Comparison of ENCODE assay signal across 8 mouse cellular contexts in the genomic region with DNA sequence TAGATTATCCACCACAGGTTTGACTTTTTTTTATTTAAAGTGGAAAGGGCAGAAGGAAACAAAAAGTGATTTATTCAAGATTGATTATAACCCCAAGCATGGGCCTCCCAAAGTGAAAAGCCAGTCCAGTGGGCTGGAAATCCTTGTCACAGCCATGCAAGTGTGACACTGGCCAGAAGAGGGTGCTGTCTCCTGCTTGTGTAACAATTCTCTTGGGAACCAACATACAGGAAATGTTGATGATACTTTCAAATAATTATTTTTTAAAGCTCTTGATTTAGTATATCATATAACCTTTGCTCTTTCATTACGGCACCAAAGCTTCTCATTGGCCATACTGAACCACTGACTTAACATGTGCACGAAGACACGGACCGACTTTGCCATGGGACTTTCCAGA. TPM values are rescaled to one million over a fixed set of nuclear protein-coding genes. Genes with fewer than 3 reads are reported as not detected.
DNase-seq lines count a peak whose midpoint lies in the region; ATAC-seq and TF ChIP-seq lines count a peak whose summit lies in the region.

No protein-coding gene starts in this region.

- no peak overlapping the region for H3K4me2 ChIP-seq in heart, postnatal 0 days (ENCODE audit: low read depth, low read length)
- H3K4me2 ChIP-seq in heart, embryonic 12.5 days: no peak overlapping the region

- no peaks in the 10 kb centered on the region for H3K4me1 ChIP-seq in heart, postnatal 0 days (ENCODE audit: control insufficient read depth, insufficient read depth)
- H3K4me1 ChIP-seq in heart, embryonic 12.5 days (replicated peaks): no peaks in the 10 kb centered on the region
- peaks cover 31% of the 10 kb centered on the region for H3K4me1 ChIP-seq in E14TG2a.4 (replicated peaks; ENCODE audit: low read depth, low read length)

- no peak overlapping the region for H3K27ac ChIP-seq in heart, postnatal 0 days (ENCODE audit: low read depth)
- no peak overlapping the region for H3K27ac ChIP-seq in heart, embryonic 12.5 days (ENCODE audit: poor library complexity, severe bottlenecking)

- no peak overlapping the region for H3K9ac ChIP-seq in heart, postnatal 0 days (replicated peaks; ENCODE audit: low read depth, low read length)
- H3K9ac ChIP-seq in heart, embryonic 12.5 days: no peak overlapping the region

- TF ChIP-seq CTCF in heart, postnatal 0 days (IDR thresholded peaks at IDR 0.05; ENCODE audit: low read depth): peak; percentile 80
- TF ChIP-seq CTCF in E14TG2a.4 (conservative IDR thresholded peaks at IDR 0.05; ENCODE audit: low read length): peak; percentile 74

- H3K27me3 ChIP-seq in heart, postnatal 0 days (ENCODE audit: control insufficient read depth, insufficient read depth, low read length): no peaks in the 10 kb centered on the region
- H3K27me3 ChIP-seq in heart, embryonic 12.5 days (replicated peaks): no peaks in the 10 kb centered on the region
- no peaks in the 10 kb centered on the region for H3K27me3 ChIP-seq in E14TG2a.4 (ENCODE audit: insufficient read depth, low read length)
- H3K27me3 ChIP-seq in splenic B cell, adult 2 months (ENCODE audit: control insufficient read depth, insufficient read depth, low read length, poor library complexity, severe bottlenecking): no peaks in the 10 kb centered on the region

- no peak for TF ChIP-seq EP300 in heart, postnatal 0 days (IDR thresholded peaks at IDR 0.05; ENCODE audit: low read depth)

- H3K36me3 ChIP-seq in heart, postnatal 0 days (replicated peaks; ENCODE audit: control insufficient read depth, insufficient read depth, low read length): no peaks in the 10 kb centered on the region
- H3K36me3 ChIP-seq in heart, embryonic 12.5 days: no peaks in the 10 kb centered on the region
- H3K36me3 ChIP-seq in E14TG2a.4 (ENCODE audit: insufficient read depth, low read length): no peaks in the 10 kb centered on the region
- H3K36me3 ChIP-seq in splenic B cell, adult 2 months (ENCODE audit: control insufficient read depth, insufficient read depth, low read length, poor library complexity, severe bottlenecking): no peaks in the 10 kb centered on the region

- H3K4me3 ChIP-seq in heart, postnatal 0 days (ENCODE audit: low read depth, low read length): no peak overlapping the region
- no peak overlapping the region for H3K4me3 ChIP-seq in heart, embryonic 12.5 days
- no peak overlapping the region for H3K4me3 ChIP-seq in E14TG2a.4 (replicated peaks; ENCODE audit: low read length)

- no peaks in the 10 kb centered on the region for H3K9me3 ChIP-seq in heart, postnatal 0 days (replicated peaks; ENCODE audit: control insufficient read depth, low read length)
- H3K9me3 ChIP-seq in heart, embryonic 12.5 days (replicated peaks): no peaks in the 10 kb centered on the region
- H3K9me3 ChIP-seq in E14TG2a.4 (ENCODE audit: low read length): no peaks in the 10 kb centered on the region

- no peak for ATAC-seq in heart, postnatal 0 days (ENCODE audit: insufficient read depth, low read depth)
- no peak for ATAC-seq in heart, embryonic 12.5 days (ENCODE audit: insufficient number of reproducible peaks, low FRiP score)
- ATAC-seq in megakaryocyte progenitor cell, adult 5-6 weeks (replicated peaks; ENCODE audit: poor library complexity): peak; percentile 96

- peak; percentile 54 for DNase-seq in heart, postnatal 0 days (ENCODE audit: low spot score)
- DNase-seq in brain, adult 2 months (ENCODE audit: low read depth, low spot score): peak; percentile 79
- DNase-seq in gastrocnemius, postnatal 10 days: peak; percentile 62
- DNase-seq in layer of hippocampus, postnatal 10 days (ENCODE audit: low spot score in 2 of 2): peak; percentile 80 to 84
- DNase-seq in splenic B cell, adult 2 months (ENCODE audit: low read depth, low spot score): peak; percentile 74

- WGBS in heart, postnatal 0 days: 67% methylated on average over 4 of the region's 4 CpGs
- 78% methylated on average over 4 of the region's 4 CpGs for WGBS in heart, embryonic 12.5 days

RNA-seq across cellular contexts. Expression of a gene that starts 32.7 kb away (rescaled TPM):
- total RNA-seq in heart, postnatal 0 days (2014; rRNA removed; ENCODE audit: low replicate concordance): 2.4 and 10.3 TPM in 2 replicates
- polyA plus RNA-seq in heart, postnatal 0 days (2015; fragmentation: Nextera tagmentation; extraction: Ambion mirVana): 10.6 and 15.3 TPM in 2 replicates
- 1.7 and 1.9 TPM in 2 replicates for polyA plus RNA-seq in heart, embryonic 12.5 days (2016; fragmentation: Nextera tagmentation; extraction: Ambion mirVana)
- total RNA-seq in gastrocnemius, postnatal 10 days (2021): 1 to 10 TPM; 6.2 to 9.6 TPM
- 1 to 10 TPM; 1.7 to 1.9 TPM for total RNA-seq in layer of hippocampus, postnatal 10 days (2021)
- 26.1 and 43.8 TPM in 2 replicates for total RNA-seq in megakaryocyte progenitor cell, adult 5-6 weeks (2015)
- total RNA-seq in megakaryocyte progenitor cell, adult 5-6 weeks (2017): 4.8 and 12.0 TPM in 2 replicates

RNA-seq across cellular contexts. Expression of a gene that starts 36.8 kb away (rescaled TPM):
- total RNA-seq in heart, postnatal 0 days (2014; rRNA removed; ENCODE audit: low replicate concordance): 32.4 and 33.7 TPM in 2 replicates
- 17.8 and 18.9 TPM in 2 replicates for polyA plus RNA-seq in heart, postnatal 0 days (2015; fragmentation: Nextera tagmentation; extraction: Ambion mirVana)
- polyA plus RNA-seq in heart, embryonic 12.5 days (2016; fragmentation: Nextera tagmentation; extraction: Ambion mirVana): 69.0 and 71.7 TPM in 2 replicates
- total RNA-seq in gastrocnemius, postnatal 10 days (2021): 10 to 100 TPM; 39.2 to 50.4 TPM
- total RNA-seq in layer of hippocampus, postnatal 10 days (2021): 10 to 100 TPM; 66.1 to 80.8 TPM
- 76.4 and 79.4 TPM in 2 replicates for total RNA-seq in megakaryocyte progenitor cell, adult 5-6 weeks (2015)
- total RNA-seq in megakaryocyte progenitor cell, adult 5-6 weeks (2017): 40.0 and 56.4 TPM in 2 replicates

RNA-seq across cellular contexts. Expression of a gene that starts 58.1 kb away (rescaled TPM):
- 3.3 and 4.6 TPM in 2 replicates for total RNA-seq in heart, postnatal 0 days (2014; rRNA removed; ENCODE audit: low replicate concordance)
- 1.7 and 1.9 TPM in 2 replicates for polyA plus RNA-seq in heart, postnatal 0 days (2015; fragmentation: Nextera tagmentation; extraction: Ambion mirVana)
- 2.4 and 3.0 TPM in 2 replicates for polyA plus RNA-seq in heart, embryonic 12.5 days (2016; fragmentation: Nextera tagmentation; extraction: Ambion mirVana)
- 10 to 100 TPM in 1 of 2 experiments, 1 to 10 TPM in 1; 8.7 to 10.8 TPM for total RNA-seq in gastrocnemius, postnatal 10 days (2021)
- total RNA-seq in layer of hippocampus, postnatal 10 days (2021): 10 to 100 TPM; 10.0 to 10.7 TPM
- total RNA-seq in megakaryocyte progenitor cell, adult 5-6 weeks (2015): 22.5 and 24.1 TPM in 2 replicates
- 16.1 and 34.4 TPM in 2 replicates for total RNA-seq in megakaryocyte progenitor cell, adult 5-6 weeks (2017)

RNA-seq across cellular contexts. Expression of a gene that starts 58.2 kb away (rescaled TPM):
- 3.1 and 3.9 TPM in 2 replicates for total RNA-seq in heart, postnatal 0 days (2014; rRNA removed; ENCODE audit: low replicate concordance)
- polyA plus RNA-seq in heart, postnatal 0 days (2015; fragmentation: Nextera tagmentation; extraction: Ambion mirVana): 3.9 and 4.5 TPM in 2 replicates
- 22.9 and 23.1 TPM in 2 replicates for polyA plus RNA-seq in heart, embryonic 12.5 days (2016; fragmentation: Nextera tagmentation; extraction: Ambion mirVana)
- total RNA-seq in gastrocnemius, postnatal 10 days (2021): 1 to 10 TPM; 3.4 to 5.9 TPM
- total RNA-seq in layer of hippocampus, postnatal 10 days (2021): 1 to 10 TPM; 5.7 TPM
- total RNA-seq in megakaryocyte progenitor cell, adult 5-6 weeks (2015): 48.8 and 58.1 TPM in 2 replicates
- 105 and 152 TPM in 2 replicates for total RNA-seq in megakaryocyte progenitor cell, adult 5-6 weeks (2017)
